Mouse (Mus musculus) ES-Bruce4 (cell line): Measurements from ENCODE around the gene Tspan6.

ENCODE experiments used
- CTCF ChIP-seq: IDR thresholded peaks from one replicate; pipeline ENCODE4 v1.8.1; 2011; ENCODE audit warnings: low read depth, low read length
- EP300 ChIP-seq: IDR thresholded peaks from 2 replicates; pipeline ENCODE4 v1.6.1; 2011; ENCODE audit warnings: low read depth, low read length; ENCODE audit not compliant: insufficient read depth
- POLR2A ChIP-seq: IDR thresholded peaks from one replicate; pipeline ENCODE4 v1.8.1; 2011; ENCODE audit warnings: low read length; ENCODE audit not compliant: insufficient read depth

- TF ChIP-seq POLR2A (no peak), CTCF (no peak), EP300 (no peak)
These were observed 10.0 kb upstream of the Tspan6 start, which contains the start of gene Srpx2 for GRCm38 (mm10) chrX:133908261-133908660.
